Mouse (Mus musculus): ENCODE measurements around the gene a.

DNA sequence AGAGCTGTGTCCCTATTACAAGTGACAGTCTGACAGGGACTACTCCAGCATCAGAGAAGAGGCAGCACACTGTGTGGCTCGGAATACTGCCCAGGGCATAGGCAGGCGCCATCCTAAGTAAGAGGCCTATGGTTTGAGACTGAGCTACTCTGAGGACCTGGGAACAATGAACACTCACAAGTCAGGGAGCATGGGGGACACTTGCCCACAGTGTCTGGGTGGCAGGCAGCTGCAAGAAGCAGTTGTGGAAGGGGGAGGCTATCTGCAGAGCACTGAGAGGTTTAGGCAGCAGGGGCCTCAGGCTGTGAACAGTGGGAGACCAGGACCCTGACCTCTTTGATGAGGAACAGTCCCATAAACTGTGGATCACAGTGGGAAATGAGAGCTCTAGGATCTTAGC, 137.1 kb downstream of the a start:
- TF ChIP-seq POLR2A (IDR thresholded peaks at IDR 0.05; ENCODE audit: borderline replicate concordance, control insufficient read depth, low read depth, low read length) (no peak), CTCF (IDR thresholded peaks at IDR 0.05; ENCODE audit: control insufficient read depth, insufficient read depth, low read length) (no peak)

Data from bone marrow, adult 2 months (tissue).